Mouse (Mus musculus) kidney, adult 2 months (tissue): ENCODE results near the gene Rassf6.

ENCODE experiments used
- CTCF ChIP-seq: fragments of 200-500 bp; conservative IDR thresholded peaks from 2 replicates; pipeline ENCODE4 v1.5.1; 2011; ENCODE audit warnings: low read depth, mild to moderate bottlenecking, control low read depth, low read length, moderate library complexity, mixed read lengths; ENCODE audit not compliant: insufficient read depth, insufficient read length
- POLR2A ChIP-seq: fragments of 200-500 bp; IDR thresholded peaks from one replicate; pipeline ENCODE4 v1.6.1; 2011; ENCODE audit warnings: low read depth, low read length, control low read depth

DNA sequence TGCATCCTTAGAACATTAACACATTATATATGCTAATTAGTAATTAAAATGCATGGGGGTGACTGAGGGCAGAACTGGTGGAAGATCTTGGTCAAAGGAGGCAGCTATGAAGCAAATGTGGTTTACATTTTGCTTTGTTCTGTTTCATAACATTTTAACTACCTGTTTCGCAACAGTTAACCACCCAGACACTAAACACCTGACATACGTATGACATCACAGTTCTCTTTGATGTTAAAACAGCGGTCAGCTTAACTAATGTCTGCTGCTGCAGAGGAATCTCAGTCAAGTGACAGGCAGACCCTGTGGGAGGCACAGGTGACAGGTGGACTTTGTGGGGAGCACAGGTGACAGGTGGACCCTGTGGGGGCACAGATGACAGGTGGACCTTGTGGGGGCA lies 22.6 kb downstream of the Rassf6 start:
- TF ChIP-seq POLR2A (no peak), CTCF (no peak)
